Mouse (Mus musculus) hindbrain, postnatal 0 days (tissue): ENCODE data around the gene Wipf1. TPM values are rescaled to one million over a fixed set of nuclear protein-coding genes. Genes with fewer than 3 reads are reported as not detected.

Experiments
- ATAC-seq: fragments of 200-750 bp; cut with Nextera tagmentation; 2 replicates; pipeline ENCODE4 v1.8.0; 2017; ENCODE audit warnings: mild to moderate bottlenecking, moderate TSS enrichment, moderate library complexity
- DNase-seq: peaks from one replicate; pipeline ENCODE4 v3.0.0-alpha.2; 2015; ENCODE audit warnings: low spot score
- H3K27ac ChIP-seq: fragments of 300-500 bp; sonication (generic); 2 replicates; pipeline ENCODE4 v1.5.1; 2014; ENCODE audit warnings: mild to moderate bottlenecking
- H3K27me3 ChIP-seq: fragments of 300-500 bp; sonication (generic); 2 replicates; pipeline ENCODE4 v1.6.1; 2014; ENCODE audit warnings: low read length, mixed read lengths; ENCODE audit not compliant: insufficient read depth
- H3K36me3 ChIP-seq: fragments of 300-500 bp; sonication (generic); 2 replicates; pipeline ENCODE4 v1.6.1; 2014; ENCODE audit warnings: low read length, mixed read lengths; ENCODE audit not compliant: insufficient read depth
- H3K4me1 ChIP-seq: fragments of 300-500 bp; sonication (generic); 2 replicates; pipeline ENCODE4 v1.6.1; 2014; ENCODE audit warnings: antibody characterized with exemption, low read length, mixed read lengths; ENCODE audit not compliant: insufficient read depth
- H3K4me2 ChIP-seq: fragments of 300-500 bp; sonication (generic); 2 replicates; pipeline ENCODE4 v1.6.1; 2014; ENCODE audit warnings: low read depth, mild to moderate bottlenecking, low read length, moderate library complexity, mixed read lengths
- H3K4me3 ChIP-seq: fragments of 300-500 bp; sonication (generic); 2 replicates; pipeline ENCODE4 v1.5.1; 2014; ENCODE audit warnings: low read length
- H3K9ac ChIP-seq: fragments of 300-500 bp; sonication (generic); replicated peaks from 2 replicates; pipeline ENCODE4 v1.6.1; 2014; ENCODE audit warnings: mild to moderate bottlenecking, low read length, moderate library complexity, mixed read lengths
- H3K9me3 ChIP-seq: fragments of 300-500 bp; sonication (generic); 2 replicates; pipeline ENCODE4 v1.6.1; 2016; ENCODE audit warnings: low read length, mixed read lengths
- CTCF ChIP-seq: IDR thresholded peaks from 2 replicates; pipeline ENCODE4 v1.5.1; 2016; ENCODE audit warnings: antibody characterized with exemption, control low read depth, low read depth
- WGBS: fragments of 180-500 bp; shearing (Covaris S2); extraction: QIAGEN DNeasy Blood & Tissue Kit; methylation state at CpG from one replicate; pipeline ENCODE4 v1.1.7; 2014; 5-methylcytosine and 5-hydroxymethylcytosine counted together
- polyA plus RNA-seq: library from polyadenylated mRNA; unstranded; fragments of >200 nt; fragmentation: Nextera tagmentation; extraction: Ambion mirVana; gene quantifications from 2 replicates; pipeline ENCODE4 v1.2.1, GENCODE M21; 2015
- total RNA-seq: library from RNA; depleted of rRNA; stranded (reverse); fragments of >200 nt; gene quantifications from 2 replicates; pipeline ENCODE4 v1.2.3, GENCODE M21; 2014

The Wipf1 gene
- total and polyA plus RNA-seq, 2 experiments from 2014 or later, result 2.6 to 3.0 TPM

DNA sequence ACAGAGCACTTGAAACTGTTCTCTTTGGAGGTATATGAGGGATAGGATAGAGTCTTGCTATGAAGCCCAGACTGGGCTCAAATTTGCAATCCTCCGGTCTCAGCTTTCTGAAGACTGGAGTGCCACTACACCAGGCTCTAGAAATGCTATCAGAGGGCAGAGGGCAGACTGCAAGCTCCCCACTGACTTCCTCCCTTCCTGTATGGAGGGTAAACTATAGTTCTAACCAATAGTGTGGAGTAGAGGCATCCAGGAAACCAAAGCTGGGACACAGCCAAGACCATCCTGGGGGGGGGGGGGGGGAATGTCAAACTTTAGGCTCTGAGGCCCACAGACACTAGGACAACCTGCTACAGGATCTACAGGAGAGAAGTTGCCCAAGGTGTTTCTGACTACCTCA lies 39.1 kb downstream of the Wipf1 start:
- Histone ChIP-seq H3K36me3 (no peaks in the 10 kb centered on the region), H3K9me3 (no peaks in the 10 kb centered on the region), H3K27ac (no peak overlapping the region), H3K4me1 (no peaks in the 10 kb centered on the region), H3K9ac (no peak overlapping the region), H3K4me2 (no peak overlapping the region), H3K4me3 (no peak overlapping the region), H3K27me3 (no peaks in the 10 kb centered on the region)
- ATAC-seq, result no peak
- 82% methylated on average over 1 of the region's 1 CpGs for WGBS
- no peak for DNase-seq
- TF ChIP-seq CTCF, result no peak

GRCm38 (mm10) chr2:73486120-73486601 lies 43.4 kb downstream of the Wipf1 start:
- no peak for TF ChIP-seq CTCF
- no peaks in the 10 kb centered on the region for H3K4me1 ChIP-seq
- no peak overlapping the region for H3K4me3 ChIP-seq
- H3K9ac ChIP-seq, result no peak overlapping the region
- DNase-seq (no peak), ATAC-seq (no peak)
- H3K27me3 ChIP-seq, result no peaks in the 10 kb centered on the region
- H3K36me3 ChIP-seq, result no peaks in the 10 kb centered on the region
- no peak overlapping the region for H3K27ac ChIP-seq
- 86% methylated on average over 8 of the region's 8 CpGs for WGBS
- H3K4me2 ChIP-seq, result no peak overlapping the region
- H3K9me3 ChIP-seq, result no peaks in the 10 kb centered on the region

DNA sequence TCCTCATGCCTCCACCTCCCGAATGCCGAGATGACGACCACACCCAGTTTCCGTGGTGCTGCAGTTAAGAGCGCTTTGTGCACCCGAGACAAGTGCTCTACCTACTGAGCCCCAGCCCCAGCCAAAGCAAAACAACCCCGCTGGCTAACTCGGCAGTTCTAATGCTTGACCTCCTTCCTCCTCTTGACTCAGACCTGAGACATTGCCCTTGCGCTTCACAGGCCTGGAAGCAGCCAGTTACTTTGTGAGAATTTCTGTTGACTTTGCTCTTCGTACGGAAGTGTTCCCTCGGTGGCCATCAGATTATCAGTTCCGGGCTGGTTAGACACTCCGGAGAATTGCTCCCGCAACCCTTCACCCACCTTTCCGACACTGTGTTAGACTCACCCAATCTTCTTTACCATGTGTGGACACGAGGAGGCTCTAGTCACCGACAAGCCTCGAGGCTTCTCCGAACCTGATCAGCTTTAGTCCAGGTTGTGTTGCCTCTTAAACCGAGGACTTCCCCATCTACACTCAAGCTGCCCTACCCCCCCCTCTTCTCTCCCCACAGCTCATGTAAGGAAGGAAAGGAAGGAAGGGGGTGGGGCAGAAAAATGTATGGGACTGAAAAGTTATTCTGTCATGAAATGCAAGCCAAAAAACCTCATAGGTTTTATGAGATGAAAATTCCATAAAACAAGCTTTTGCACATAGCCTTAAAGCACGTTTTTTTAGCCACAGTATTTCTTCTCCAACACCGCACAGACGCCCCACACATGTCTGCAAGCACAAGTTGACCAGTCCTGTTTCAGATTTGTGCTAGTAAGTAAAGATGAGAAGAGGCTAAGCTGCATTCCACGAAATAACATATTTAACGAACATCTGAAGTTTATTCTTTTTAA lies 44.1 kb downstream of the Wipf1 start:
- 79% methylated on average over 26 of the region's 26 CpGs for WGBS
- Histone ChIP-seq H3K4me1 (no peaks in the 10 kb centered on the region), H3K9ac (no peak overlapping the region), H3K27me3 (no peaks in the 10 kb centered on the region), H3K27ac (no peak overlapping the region), H3K9me3 (no peaks in the 10 kb centered on the region), H3K4me2 (peak overlapping the region; percentile 13; the same call in 1 of the 2 replicates), H3K36me3 (no peaks in the 10 kb centered on the region), H3K4me3 (no peak overlapping the region)
- no peak for DNase-seq
- ATAC-seq, result 0 out of 2 replicates have a peak, but pooled peaks have one; percentile 12
- TF ChIP-seq CTCF, result no peak

DNA sequence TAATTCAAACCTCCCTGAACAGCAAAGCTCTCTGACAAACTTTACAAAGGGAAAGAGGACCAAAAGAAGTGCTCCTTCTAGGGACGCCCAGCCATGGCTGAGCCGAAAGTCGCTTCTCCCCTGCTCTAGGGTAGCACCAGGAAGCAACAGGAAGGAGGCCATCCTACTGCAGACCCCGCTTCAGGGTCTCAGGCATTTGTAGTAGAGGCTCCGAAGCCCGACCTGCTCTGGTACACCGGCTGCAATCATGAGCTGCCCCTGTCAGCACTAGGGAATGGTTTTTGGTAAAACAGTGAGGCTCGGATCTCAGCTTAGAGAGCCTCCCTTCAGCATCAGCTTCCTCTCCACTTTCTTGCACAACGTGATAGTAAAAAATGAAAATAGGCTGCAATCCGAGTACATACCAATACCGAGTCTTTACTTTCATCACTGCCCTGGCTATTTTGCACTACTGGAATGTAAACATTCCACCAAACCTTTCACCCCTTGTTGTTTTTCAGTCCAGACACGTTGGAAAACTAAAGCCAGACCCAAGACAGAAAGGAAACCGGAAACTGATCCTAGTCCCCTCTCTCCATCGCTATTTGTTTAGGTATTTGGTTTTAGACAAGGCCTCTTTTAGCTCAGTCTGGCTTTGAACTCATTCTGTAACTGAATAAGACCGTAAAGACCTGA lies 44.8 kb downstream of the Wipf1 start:
- H3K4me2 ChIP-seq, result peak overlapping the region; percentile 30; the same call in 1 of the 2 replicates

GRCm38 (mm10) chr2:73478805-73479204 lies 50.7 kb downstream of the Wipf1 start:
- H3K4me3 ChIP-seq, result no peak overlapping the region
- no peaks in the 10 kb centered on the region for H3K4me1 ChIP-seq
- no peaks in the 10 kb centered on the region for H3K36me3 ChIP-seq
- no peak overlapping the region for H3K27ac ChIP-seq
- no peak overlapping the region for H3K9ac ChIP-seq
- no peaks in the 10 kb centered on the region for H3K27me3 ChIP-seq
- no peak overlapping the region for H3K4me2 ChIP-seq
- H3K9me3 ChIP-seq, result no peaks in the 10 kb centered on the region
- DNase-seq (no peak), ATAC-seq (no peak)
- WGBS, result 94% methylated on average over 6 of the region's 6 CpGs
- TF ChIP-seq CTCF, result no peak; the same call in 1 of the 2 replicates

More for the DNA sequence above, 44.8 kb downstream of the Wipf1 start:
- TF ChIP-seq CTCF, result no peak
- DNase-seq (no peak), ATAC-seq (no peak)
- no peak overlapping the region for H3K4me3 ChIP-seq
- H3K4me1 ChIP-seq, result no peaks in the 10 kb centered on the region
- no peaks in the 10 kb centered on the region for H3K27me3 ChIP-seq
- no peak overlapping the region for H3K9ac ChIP-seq
- H3K27ac ChIP-seq, result no peak overlapping the region; the same call in 1 of the 2 replicates
- WGBS, result 69% methylated on average over 15 of the region's 15 CpGs
- no peaks in the 10 kb centered on the region for H3K9me3 ChIP-seq
- H3K36me3 ChIP-seq, result no peaks in the 10 kb centered on the region

DNA sequence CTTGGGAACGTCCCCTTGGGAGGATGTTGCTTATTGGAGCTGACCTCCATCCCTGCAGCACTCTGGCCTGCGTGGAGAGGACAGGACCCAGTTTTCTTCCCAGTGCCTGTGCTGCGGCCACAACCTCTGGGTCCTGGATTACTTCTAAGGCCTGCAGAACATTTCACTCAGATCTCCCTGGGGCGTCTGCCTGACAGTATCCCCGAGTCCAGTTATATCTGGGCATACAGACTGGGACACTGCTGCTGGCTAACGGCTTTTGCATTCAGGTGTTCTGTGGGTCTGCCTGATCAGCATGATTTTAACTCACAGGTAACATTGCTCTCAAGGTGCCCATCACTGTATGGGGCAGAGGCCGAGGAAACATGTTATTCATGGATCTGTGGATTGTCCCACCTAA lies 52.0 kb downstream of the Wipf1 start:
- no peak for TF ChIP-seq CTCF
- no peak overlapping the region for H3K4me2 ChIP-seq
- no peak for ATAC-seq
- H3K4me3 ChIP-seq, result no peak overlapping the region
- H3K9ac ChIP-seq, result no peak overlapping the region
- no peak overlapping the region for H3K27ac ChIP-seq
- H3K4me1 ChIP-seq, result no peaks in the 10 kb centered on the region
- no peaks in the 10 kb centered on the region for H3K27me3 ChIP-seq
- no peaks in the 10 kb centered on the region for H3K9me3 ChIP-seq
- no peaks in the 10 kb centered on the region for H3K36me3 ChIP-seq
- WGBS, result 83% methylated on average over 7 of the region's 7 CpGs
- DNase-seq, result no peak
